Mouse (Mus musculus) testis, adult 2 months (tissue): ENCODE results near the gene Msh4. TPM values are rescaled to one million over a fixed set of nuclear protein-coding genes. Genes with fewer than 3 reads are reported as not detected.

ENCODE experiments used
- H3K27ac ChIP-seq: fragments of 200-500 bp; 2 replicates; pipeline ENCODE4 v1.5.1; 2012; ENCODE audit warnings: low read depth, low read length; ENCODE audit not compliant: control insufficient read depth, insufficient read depth
- H3K27me3 ChIP-seq: fragments of 200-500 bp; 2 replicates; pipeline ENCODE4 v1.6.1; 2012; ENCODE audit warnings: mild to moderate bottlenecking, low read length, moderate library complexity; ENCODE audit not compliant: control insufficient read depth, insufficient read depth
- H3K36me3 ChIP-seq: fragments of 200-500 bp; 2 replicates; pipeline ENCODE4 v1.6.1; 2012; ENCODE audit warnings: mild to moderate bottlenecking, low read length; ENCODE audit not compliant: control insufficient read depth, insufficient read depth
- H3K4me1 ChIP-seq: fragments of 200-500 bp; 2 replicates; pipeline ENCODE4 v1.6.1; 2012; ENCODE audit warnings: low read length; ENCODE audit not compliant: control insufficient read depth, insufficient read depth
- H3K4me3 ChIP-seq: fragments of 200-500 bp; 2 replicates; pipeline ENCODE4 v1.5.1; 2012; ENCODE audit warnings: low read depth, mild to moderate bottlenecking, low read length, moderate library complexity, mixed read lengths; ENCODE audit not compliant: control insufficient read depth
- CTCF ChIP-seq: fragments of 200-500 bp; IDR thresholded peaks from 2 replicates; pipeline ENCODE4 v1.5.1; 2012; ENCODE audit warnings: low read depth, mild to moderate bottlenecking, inconsistent platforms, low read length, moderate library complexity; ENCODE audit not compliant: control insufficient read depth, insufficient read depth, insufficient replicate concordance
- POLR2A ChIP-seq: fragments of 200-500 bp; IDR thresholded peaks from 2 replicates; pipeline ENCODE4 v1.6.1; 2012; ENCODE audit warnings: low read depth, mild to moderate bottlenecking, inconsistent platforms, low read length, moderate library complexity; ENCODE audit not compliant: control insufficient read depth
- polyA plus RNA-seq: library from polyadenylated mRNA; depleted of rRNA; stranded (reverse); fragments of >200 nt; gene quantifications from 2 replicates; pipeline ENCODE4 v1.2.3, GENCODE M21; 2012

Gene Msh4
- polyA plus RNA-seq, 1 experiment = 14.6 TPM

DNA sequence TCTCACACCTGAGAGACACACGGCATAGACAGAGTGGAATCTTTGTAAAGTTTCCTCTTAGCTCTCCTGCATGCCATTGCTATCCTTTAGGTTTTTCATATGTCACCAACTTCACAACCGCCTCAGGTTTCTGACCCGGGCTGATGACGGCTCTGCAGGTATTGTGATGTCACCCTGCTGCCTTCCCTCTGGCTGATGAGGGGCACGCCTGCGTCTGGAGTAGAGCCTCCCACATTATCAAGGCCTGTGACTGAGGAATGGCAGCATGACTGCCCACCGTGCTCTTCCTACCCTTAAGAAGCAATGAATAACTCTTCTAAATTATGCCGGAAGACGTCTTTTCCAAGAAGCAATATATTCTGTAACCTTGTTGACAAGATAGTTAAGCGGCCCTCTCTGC, 61.9 kb downstream of the Msh4 start, which contains the start of gene Asb17:
TSS of gene Asb17 (plus strand) at position 180 of the 400 bp plus-strand sequence.
- Histone ChIP-seq H3K4me3 (peak within 1 kb of the TSS; percentile 88), H3K27ac (no peak within 1 kb of the TSS; the same call in 1 of the 2 replicates), H3K27me3 (no peaks in the 10 kb centered on the region), H3K4me1 (no peaks in the 10 kb centered on the region), H3K36me3 (no peaks in the 10 kb centered on the region)
- peak; percentile 67; the same call in 1 of the 2 replicates for TF ChIP-seq POLR2A
- TF ChIP-seq CTCF = no peak

GRCm38 (mm10) chr3:153837593-153837992, 68.3 kb downstream of the Msh4 start:
- no peak for TF ChIP-seq POLR2A
- Histone ChIP-seq H3K4me3 (no peak overlapping the region), H3K27me3 (no peaks in the 10 kb centered on the region), H3K4me1 (no peaks in the 10 kb centered on the region), H3K27ac (no peak overlapping the region), H3K36me3 (no peaks in the 10 kb centered on the region)

DNA sequence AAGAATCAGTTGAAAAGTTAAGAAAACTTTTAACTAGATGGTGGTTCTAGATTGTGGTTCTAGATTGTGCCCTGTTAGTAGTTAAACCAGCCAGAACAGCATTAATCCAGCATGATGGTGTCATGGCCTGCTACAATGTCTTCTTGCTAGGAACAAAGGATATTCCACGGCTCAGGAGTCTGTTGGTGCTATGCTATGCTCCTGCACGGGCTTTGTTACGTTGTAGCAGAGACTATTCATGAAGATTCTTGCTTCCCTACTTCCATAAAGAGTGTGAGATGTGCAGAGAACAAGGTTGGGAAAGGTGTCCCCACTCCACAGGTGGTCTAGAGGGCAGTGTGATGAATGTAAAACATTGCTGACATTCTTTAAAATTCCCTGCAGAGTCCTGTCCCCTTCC, 69.6 kb downstream of the Msh4 start:
- Histone ChIP-seq H3K27ac (no peak overlapping the region), H3K4me1 (no peaks in the 10 kb centered on the region), H3K4me3 (no peak overlapping the region), H3K27me3 (no peaks in the 10 kb centered on the region), H3K36me3 (no peaks in the 10 kb centered on the region)
- TF ChIP-seq POLR2A (no peak), CTCF (no peak)

DNA sequence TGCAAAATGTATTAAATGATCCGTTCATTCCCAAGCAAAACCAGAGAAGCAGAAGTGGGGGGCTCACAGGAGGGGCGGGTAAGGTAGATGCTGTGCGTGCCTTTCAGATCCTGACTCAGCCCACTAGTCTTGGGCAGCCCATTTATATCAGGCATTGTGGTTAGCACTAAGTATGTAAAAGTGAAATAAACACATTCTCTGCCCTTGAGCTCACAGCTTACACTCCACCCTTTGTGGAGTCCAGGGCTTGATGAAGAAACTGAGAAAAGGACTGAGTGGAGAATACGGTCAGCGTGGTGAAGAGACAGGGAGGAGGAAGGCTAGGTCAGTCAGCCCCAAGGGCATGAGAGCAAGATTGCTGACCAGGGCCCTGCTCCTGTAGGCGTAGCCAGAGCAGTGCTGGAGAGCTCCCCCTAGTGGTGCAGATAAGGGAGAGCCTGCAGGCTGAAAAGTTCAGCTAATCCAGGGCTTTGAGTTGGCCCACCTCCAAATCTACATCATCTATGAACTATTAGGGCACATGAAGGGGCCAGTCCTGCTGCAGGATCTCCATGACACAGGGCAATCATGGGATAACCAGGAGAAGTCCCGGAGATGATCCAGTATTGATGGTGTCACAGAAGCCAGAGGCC, 70.4 kb downstream of the Msh4 start:
- TF ChIP-seq POLR2A (no peak), CTCF (peak; percentile 89)
- no peaks in the 10 kb centered on the region for H3K27me3 ChIP-seq
- no peaks in the 10 kb centered on the region for H3K36me3 ChIP-seq
- H3K4me1 ChIP-seq = no peaks in the 10 kb centered on the region
- H3K4me3 ChIP-seq = no peak overlapping the region
- no peak overlapping the region for H3K27ac ChIP-seq

GRCm38 (mm10) chr3:153834071-153834470, 71.9 kb downstream of the Msh4 start:
- no peaks in the 10 kb centered on the region for H3K27me3 ChIP-seq
- no peak overlapping the region for H3K27ac ChIP-seq
- no peaks in the 10 kb centered on the region for H3K4me1 ChIP-seq
- no peak for TF ChIP-seq CTCF
- no peak for TF ChIP-seq POLR2A
- H3K4me3 ChIP-seq = no peak overlapping the region
- H3K36me3 ChIP-seq = no peaks in the 10 kb centered on the region

- no peak for TF ChIP-seq POLR2A
- TF ChIP-seq CTCF = no peak
- H3K4me3 ChIP-seq = no peak overlapping the region
- no peaks in the 10 kb centered on the region for H3K27me3 ChIP-seq
- no peaks in the 10 kb centered on the region for H3K36me3 ChIP-seq
- H3K4me1 ChIP-seq = no peaks in the 10 kb centered on the region
- H3K27ac ChIP-seq = no peak overlapping the region
These were observed 73.3 kb downstream of the Msh4 start for GRCm38 (mm10) chr3:153832654-153832945.

DNA sequence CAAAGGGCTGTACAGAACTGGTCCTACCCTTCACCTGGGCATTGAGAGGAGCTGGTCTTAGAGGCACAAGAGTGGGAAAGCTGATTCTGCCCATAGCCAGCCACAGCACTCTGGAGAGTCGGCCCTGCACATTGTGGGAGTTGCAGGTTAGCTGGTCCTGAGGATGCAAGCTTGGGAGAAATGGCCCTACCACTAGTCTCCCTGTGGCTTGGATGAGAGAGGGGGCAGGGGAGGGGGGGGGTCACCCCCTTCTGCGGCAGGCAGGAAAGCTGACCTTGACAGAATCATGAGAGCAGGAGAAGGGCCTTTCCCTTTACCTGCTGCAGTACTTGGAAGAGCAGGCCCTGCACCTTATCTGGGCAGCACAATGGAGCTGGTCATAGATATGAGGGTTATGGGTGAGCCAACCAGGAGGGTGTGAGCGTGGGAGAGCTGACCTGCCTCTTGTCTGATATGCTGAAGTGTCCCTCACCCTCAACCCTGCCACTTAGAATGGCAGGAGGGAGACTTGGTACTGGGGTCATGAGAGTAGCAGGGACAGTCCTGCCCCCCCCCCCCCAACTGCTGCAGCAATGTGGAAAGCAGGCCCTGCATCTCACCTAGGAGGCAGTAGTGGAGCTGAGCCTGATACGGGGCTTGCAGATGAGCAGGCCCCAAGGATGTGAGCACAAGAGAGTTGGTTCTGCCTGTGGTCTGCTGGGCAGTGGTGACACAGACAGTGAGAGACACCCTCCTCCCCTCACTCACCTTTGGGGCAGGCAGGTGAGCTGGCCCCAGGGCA, 73.9 kb downstream of the Msh4 start:
- no peaks in the 10 kb centered on the region for H3K27me3 ChIP-seq
- no peak for TF ChIP-seq POLR2A
- TF ChIP-seq CTCF = no peak
- no peak overlapping the region for H3K4me3 ChIP-seq
- no peak overlapping the region for H3K27ac ChIP-seq
- no peaks in the 10 kb centered on the region for H3K36me3 ChIP-seq
- H3K4me1 ChIP-seq = no peaks in the 10 kb centered on the region
